ENCODE assay signal across 20 mouse cellular contexts in genomic region chr19:25068518-25068917, GRCm38 (mm10).
DNase-seq lines count a peak whose midpoint lies in the region; ATAC-seq and TF ChIP-seq lines count a peak whose summit lies in the region.
"Had no signal": no experiment of that assay in that cellular context is flagged by ENCODE, and none has a peak within 500 bp of the region (broad histone marks: within the 10 kb centered on the region; RNA-seq: fewer than 3 reads in every experiment).

No protein-coding gene starts in this region.

- no peak overlapping the region for H3K9ac ChIP-seq in liver, postnatal 0 days (replicated peaks)
- no peak overlapping the region for H3K9ac ChIP-seq in liver, embryonic 11.5 days (ENCODE audit: low read depth, low read length)
- H3K9ac ChIP-seq in MEL (ENCODE audit: control insufficient read depth, low read depth, low read length, poor library complexity, severe bottlenecking): no peak overlapping the region
- no peak overlapping the region for H3K9ac ChIP-seq in forebrain, embryonic 13.5 days
- H3K9ac ChIP-seq: forebrain, embryonic 15.5 days; heart, embryonic 15.5 days; hindbrain, embryonic 14.5 days had no signal

- no peak overlapping the region for H3K4me2 ChIP-seq in liver, postnatal 0 days (ENCODE audit: low read depth, low read length)
- H3K4me2 ChIP-seq in liver, embryonic 11.5 days: no peak overlapping the region
- H3K4me2 ChIP-seq in forebrain, embryonic 13.5 days: no peak overlapping the region
- H3K4me2 ChIP-seq: forebrain, embryonic 15.5 days; heart, embryonic 11.5 days; heart, embryonic 15.5 days; hindbrain, embryonic 14.5 days had no signal

- DNase-seq in liver, postnatal 0 days: no peak
- no peak for DNase-seq in liver, embryonic 11.5 days (ENCODE audit: low spot score)
- peak; percentile 28 for DNase-seq in MEL (ENCODE audit: low read depth, low spot score)
- peak; percentile 35 for DNase-seq in c-Kit-positive CD71-positive TER-119-positive erythroid progenitor cells, embryonic 14.5 days (ENCODE audit: low spot score)
- DNase-seq in left cerebral cortex, adult 2 months (ENCODE audit: extremely low spot score in 1 of 2, low spot score in 2 of 2): no peak
- DNase-seq: adrenal gland, postnatal 10 days; B cell, adult 2 months; cerebellum, adult 18-20 months; cerebellum, adult 9-11 months; cerebellum, postnatal 36 days; gastrocnemius, postnatal 36 days; heart, postnatal 14 days had no signal

- H3K79me2 ChIP-seq in MEL (ENCODE audit: control insufficient read depth, insufficient read depth, low read length, poor library complexity): no peaks in the 10 kb centered on the region

- no peak for ATAC-seq in liver, postnatal 0 days
- no peak for ATAC-seq in liver, embryonic 11.5 days (replicated peaks; ENCODE audit: low FRiP score)
- ATAC-seq in forebrain, embryonic 13.5 days: no peak
- ATAC-seq: CD4-positive, CD25-positive, alpha-beta regulatory T cell, adult 4 months; forebrain, embryonic 15.5 days had no signal

- no peaks in the 10 kb centered on the region; the same call in 1 of the 2 replicates for H3K4me1 ChIP-seq in liver, postnatal 0 days (ENCODE audit: insufficient read depth)
- peaks cover 3% of the 10 kb centered on the region; the same call in 1 of the 2 replicates for H3K4me1 ChIP-seq in liver, embryonic 11.5 days (replicated peaks; ENCODE audit: control insufficient read depth, insufficient read depth, low read length)
- H3K4me1 ChIP-seq in MEL (ENCODE audit: control insufficient read depth in 1 of 2, insufficient read depth in 2 of 2, low read length in 2 of 2): no peaks in the 10 kb centered on the region
- H3K4me1 ChIP-seq in forebrain, embryonic 13.5 days: 0 out of 2 replicates have a peak, but pooled peaks cover 3% of the 10 kb centered on the region
- H3K4me1 ChIP-seq: embryonic facial prominence, embryonic 10.5 days; forebrain, embryonic 15.5 days; heart, embryonic 15.5 days had no signal

- TF ChIP-seq EP300 in liver, postnatal 0 days (IDR thresholded peaks at IDR 0.05; ENCODE audit: low read depth): peak; percentile 59
- 0 out of 4 replicates have a peak, but pooled peaks of 1 of the 2 experiments have one; percentile 18 for TF ChIP-seq EP300 in MEL (IDR thresholded peaks at IDR 0.05; ENCODE audit: low read depth in 1 of 2, low read length in 2 of 2)

- TF ChIP-seq CTCF in liver, postnatal 0 days (IDR thresholded peaks at IDR 0.05; ENCODE audit: low read depth): no peak
- no peak for TF ChIP-seq CTCF in MEL (IDR thresholded peaks at IDR 0.05 in 2 of 3, conservative IDR thresholded peaks at IDR 0.05 in 1 of 3; ENCODE audit: control insufficient read depth in 1 of 3, insufficient read depth in 1 of 3, low read depth in 2 of 3, low read length in 3 of 3, poor library complexity in 1 of 3, severe bottlenecking in 1 of 3)
- no peak for TF ChIP-seq CTCF in left cerebral cortex, adult 2 months (IDR thresholded peaks at IDR 0.05)

- H3K36me3 ChIP-seq in liver, postnatal 0 days (replicated peaks; ENCODE audit: insufficient read depth, low read length): peaks cover 13% of the 10 kb centered on the region
- H3K36me3 ChIP-seq in liver, embryonic 11.5 days (ENCODE audit: control insufficient read depth, insufficient read depth, low read length): no peaks in the 10 kb centered on the region
- H3K36me3 ChIP-seq in MEL (ENCODE audit: control insufficient read depth in 1 of 2, insufficient read depth in 2 of 2, low read length in 2 of 2): peaks cover 0 to 19% of the 10 kb centered on the region in 2 experiments; a peak in 3 of 4 replicates
- H3K36me3 ChIP-seq in forebrain, embryonic 13.5 days (ENCODE audit: poor library complexity, severe bottlenecking): no peaks in the 10 kb centered on the region
- H3K36me3 ChIP-seq: embryonic facial prominence, embryonic 10.5 days; forebrain, embryonic 15.5 days; G1E; heart, embryonic 15.5 days had no signal

- no peaks in the 10 kb centered on the region for H3K27me3 ChIP-seq in liver, postnatal 0 days (ENCODE audit: insufficient read depth, low read length)
- no peaks in the 10 kb centered on the region for H3K27me3 ChIP-seq in liver, embryonic 11.5 days (replicated peaks; ENCODE audit: control insufficient read depth, insufficient read depth, low read length)
- H3K27me3 ChIP-seq in MEL (ENCODE audit: control insufficient read depth in 1 of 2, insufficient read depth in 2 of 2, low read length in 2 of 2): no peaks in the 10 kb centered on the region
- no peaks in the 10 kb centered on the region for H3K27me3 ChIP-seq in forebrain, embryonic 13.5 days
- H3K27me3 ChIP-seq: forebrain, embryonic 15.5 days; heart, embryonic 15.5 days had no signal

- TF ChIP-seq POLR2A in MEL (IDR thresholded peaks at IDR 0.05; ENCODE audit: control insufficient read depth in 1 of 2, insufficient read depth in 1 of 2, low read depth in 1 of 2, low read length in 2 of 2, poor library complexity in 1 of 2): no peak

- H3K9me3 ChIP-seq in liver, postnatal 0 days (ENCODE audit: low read length): no peaks in the 10 kb centered on the region
- H3K9me3 ChIP-seq in liver, embryonic 11.5 days (ENCODE audit: control insufficient read depth, low read length): no peaks in the 10 kb centered on the region
- H3K9me3 ChIP-seq in MEL (replicated peaks; ENCODE audit: insufficient read depth, low read length): no peaks in the 10 kb centered on the region
- H3K9me3 ChIP-seq in forebrain, embryonic 13.5 days (replicated peaks): no peaks in the 10 kb centered on the region
- H3K9me3 ChIP-seq: embryonic facial prominence, embryonic 10.5 days; forebrain, embryonic 15.5 days; heart, embryonic 15.5 days had no signal

- intact Hi-C loops in left cerebral cortex, adult 2 months (cut with DNase I): loop anchor here (5.0 kb wide), 1 partner anchor 106 kb away; the partner anchor contains the start of gene Cbwd1

- TF ChIP-seq RAD21 in MEL (IDR thresholded peaks at IDR 0.05; ENCODE audit: low read depth, low read length): no peak

- H3K4me3 ChIP-seq in liver, postnatal 0 days (ENCODE audit: low read depth, low read length): no peak overlapping the region
- no peak overlapping the region for H3K4me3 ChIP-seq in liver, embryonic 11.5 days (ENCODE audit: low read depth, low read length)
- no peak overlapping the region for H3K4me3 ChIP-seq in MEL (ENCODE audit: control insufficient read depth in 1 of 2, insufficient read depth in 1 of 2, low read depth in 2 of 2, low read length in 2 of 2)
- H3K4me3 ChIP-seq in forebrain, embryonic 13.5 days: no peak overlapping the region
- H3K4me3 ChIP-seq in left cerebral cortex, adult 2 months: no peak overlapping the region
- H3K4me3 ChIP-seq: embryonic facial prominence, embryonic 10.5 days; forebrain, embryonic 15.5 days; heart, embryonic 15.5 days had no signal

- WGBS in liver, postnatal 0 days (ENCODE audit: insufficient replicate concordance): 46% methylated on average over 8 of the region's 8 CpGs
- 31% methylated on average over 8 of the region's 8 CpGs for WGBS in liver, embryonic 11.5 days
- WGBS in forebrain, embryonic 13.5 days: 93% methylated on average over 8 of the region's 8 CpGs

- no peak overlapping the region for H3K27ac ChIP-seq in liver, postnatal 0 days (ENCODE audit: low read depth)
- no peak overlapping the region for H3K27ac ChIP-seq in liver, embryonic 11.5 days (ENCODE audit: low read depth, low read length)
- no peak overlapping the region for H3K27ac ChIP-seq in MEL (ENCODE audit: control insufficient read depth, low read depth, low read length)
- no peak overlapping the region for H3K27ac ChIP-seq in forebrain, embryonic 13.5 days
- H3K27ac ChIP-seq in left cerebral cortex, adult 2 months: no peak overlapping the region
- H3K27ac ChIP-seq: embryonic facial prominence, embryonic 10.5 days; forebrain, embryonic 15.5 days; heart, embryonic 15.5 days; hindbrain, embryonic 14.5 days had no signal

TF ChIP-seq in MEL, 35 proteins besides CTCF, POLR2A, EP300 and RAD21:
- no peak for TF ChIP-seq SIN3A (IDR thresholded peaks at IDR 0.05; ENCODE audit: low read length)
- peak; percentile 40; the same call in 1 of the 2 replicates for TF ChIP-seq GATA1 (IDR thresholded peaks at IDR 0.05; ENCODE audit: low read depth, low read length)
- 0 out of 2 replicates have a peak, but pooled peaks have one; percentile 6 for TF ChIP-seq TAL1 (IDR thresholded peaks at IDR 0.05; ENCODE audit: low read length)
- TF ChIP-seq HCFC1 (IDR thresholded peaks at IDR 0.05; ENCODE audit: low read depth, low read length): no peak

Comparison
In these comparisons a context has a peak if more than half of its experiments do, and no peak if none do; other contexts are left out.
1. DNase-seq: peak in MEL (single experiment) and c-Kit-positive CD71-positive TER-119-positive erythroid progenitor cells, embryonic 14.5 days (single experiment); none in liver, postnatal 0 days (single experiment), liver, embryonic 11.5 days (single experiment) and left cerebral cortex, adult 2 months (0 of 2).